Mouse (Mus musculus) heart, postnatal 4 days (tissue): Measurements from ENCODE around the gene Arl5a. TPM values are rescaled to one million over a fixed set of nuclear protein-coding genes. Genes with fewer than 3 reads are reported as not detected.

Source experiments
- DNase-seq: peaks from one replicate; pipeline ENCODE4 v3.0.0; 2021
- total RNA-seq, 2 experiments: library from RNA; stranded (reverse); gene quantifications; 2 replicates each; pipeline ENCODE4 v1.2.3; 2021

The Arl5a gene
- total RNA-seq, 2 experiments from 2014 or later, result 52.7 to 56.2 TPM

DNA sequence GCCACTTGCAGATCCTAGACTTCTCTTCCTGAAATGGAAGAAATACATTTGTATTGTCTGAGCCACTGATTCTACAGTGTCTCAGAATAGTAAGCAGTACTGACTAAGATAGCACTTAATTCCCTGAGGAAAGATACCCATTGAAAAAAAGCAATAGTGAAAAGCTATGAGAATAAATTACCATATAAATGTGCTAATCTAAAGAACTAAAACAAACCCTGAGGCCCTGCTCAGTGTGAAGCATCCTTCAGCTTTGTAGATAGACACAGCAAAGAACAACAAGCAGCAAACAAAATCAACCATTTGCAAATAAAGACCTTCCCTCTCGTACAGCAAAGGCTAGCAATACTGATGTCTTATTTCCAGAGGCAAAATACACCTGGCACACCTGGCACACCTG is 65.0 kb downstream of the Arl5a start:
- no peak for DNase-seq

DNA sequence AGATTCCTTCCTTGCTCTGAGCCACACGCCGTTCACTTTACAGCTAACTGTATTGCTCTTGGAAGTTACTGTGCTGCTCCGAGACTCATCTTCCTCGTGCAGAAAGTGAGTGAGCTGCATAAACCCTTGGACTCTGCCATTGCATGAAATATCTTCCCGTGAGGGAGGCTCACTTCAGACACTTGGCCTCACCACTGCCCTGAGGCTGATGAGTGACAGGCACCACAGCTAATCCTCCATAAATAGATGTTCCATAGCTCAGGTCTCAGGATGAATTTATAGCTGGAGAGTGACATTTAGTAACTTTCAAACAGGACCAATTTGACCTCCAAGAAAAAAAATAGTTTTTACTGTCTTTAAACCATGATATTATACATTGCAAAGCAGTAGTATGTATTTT is 66.5 kb downstream of the Arl5a start:
- DNase-seq, result no peak

GRCm38 (mm10) chr2:52351029-52351428 is 73.7 kb downstream of the Arl5a start:
- no peak for DNase-seq

Other genes with a start within 250 kb of the Arl5a start
- 1 to 10 TPM; 4.1 to 6.5 TPM for gene Neb, start 46.4 kb downstream of the Arl5a start, total RNA-seq